Mouse (Mus musculus) G1E (cell line): ENCODE results near the gene Emc8.

Experiments used
- CTCF ChIP-seq: IDR thresholded peaks from 2 replicates; pipeline ENCODE4 v1.5.1; 2012; ENCODE audit warnings: low read depth, low read length, inconsistent platforms, mixed read lengths
- GATA1 ChIP-seq: IDR thresholded peaks from 2 replicates; pipeline ENCODE4 v1.6.1; 2012; ENCODE audit warnings: borderline replicate concordance, low read length, inconsistent platforms, mixed read lengths
- POLR2AphosphoS5 ChIP-seq: IDR thresholded peaks from 2 replicates; pipeline ENCODE4 v1.6.1; 2012; ENCODE audit warnings: low read depth, low read length, inconsistent platforms; ENCODE audit not compliant: insufficient replicate concordance

GRCm38 (mm10) chr8:120698426-120698825 lies 30.1 kb upstream of the Emc8 start:
- no peak for TF ChIP-seq CTCF
- no peak for TF ChIP-seq POLR2AphosphoS5
- no peak for TF ChIP-seq GATA1
